Mouse (Mus musculus): Measurements from ENCODE around the gene Pop5.
A peak's percentile ranks its signal among the peaks of the same experiment; 100 is the strongest.

- TF ChIP-seq CTCF (IDR thresholded peaks at IDR 0.05) (peak; percentile 52), POLR2A (IDR thresholded peaks at IDR 0.05; ENCODE audit: insufficient read depth, low read depth, low read length) (no peak)
Observed at GRCm38 (mm10) chr5:115207244-115207643, 28.4 kb upstream of the Pop5 start.
